Comparison of ENCODE assay signal across 12 mouse cellular contexts in genomic region chr2:74682796-74683195, GRCm38 (mm10). TPM values are rescaled to one million over a fixed set of nuclear protein-coding genes. Genes with fewer than 3 reads are reported as not detected.
DNase-seq lines count a peak whose midpoint lies in the region; ATAC-seq and TF ChIP-seq lines count a peak whose summit lies in the region.
"Had no signal": no experiment of that assay in that cellular context is flagged by ENCODE, and none has a peak within 500 bp of the region (broad histone marks: within the 10 kb centered on the region; RNA-seq: fewer than 3 reads in every experiment).

No protein-coding gene starts in this region.

- ATAC-seq in heart, embryonic 14.5 days (ENCODE audit: insufficient number of reproducible peaks, insufficient read depth, low FRiP score, low read depth), result no peak
- no peak for ATAC-seq in hindbrain, embryonic 15.5 days (ENCODE audit: low FRiP score, low read depth)
- no peak for ATAC-seq in midbrain, embryonic 12.5 days (ENCODE audit: low FRiP score, low read depth)
- ATAC-seq in megakaryocyte-erythroid progenitor cell, adult 5-6 weeks (replicated peaks; ENCODE audit: low FRiP score, low TSS enrichment, poor library complexity, severe bottlenecking), result no peak

- H3K79me2 ChIP-seq in heart, adult 2 months (replicated peaks; ENCODE audit: control insufficient read depth, insufficient read depth, low read length), result no peaks in the 10 kb centered on the region

- no peak for TF ChIP-seq EP300 in heart, adult 2 months (IDR thresholded peaks at IDR 0.05; ENCODE audit: insufficient read depth, low read depth, low read length)

- no peak for TF ChIP-seq POLR2A in heart, adult 2 months (IDR thresholded peaks at IDR 0.05; ENCODE audit: insufficient read depth, low read depth, low read length)

- H3K4me3 ChIP-seq in heart, embryonic 14.5 days (ENCODE audit: control insufficient read depth in 1 of 2, insufficient read depth in 1 of 2, low read depth in 1 of 2, low read length in 2 of 2), result peak overlapping the region in 1 of 2 experiments; percentile 25; a peak in 2 of 4 replicates
- no peak overlapping the region for H3K4me3 ChIP-seq in heart, adult 2 months
- H3K4me3 ChIP-seq in hindbrain, embryonic 15.5 days, result 0 out of 2 replicates have a peak overlapping the region, but pooled peaks have one; percentile 3
- peak overlapping the region; percentile 17 for H3K4me3 ChIP-seq in midbrain, embryonic 12.5 days

- no peaks in the 10 kb centered on the region for H3K36me3 ChIP-seq in heart, embryonic 14.5 days (ENCODE audit: control insufficient read depth, insufficient read depth, low read length)
- no peaks in the 10 kb centered on the region for H3K36me3 ChIP-seq in heart, adult 2 months (ENCODE audit: control insufficient read depth, insufficient read depth, low read length)
- H3K36me3 ChIP-seq in hindbrain, embryonic 15.5 days, result no peaks in the 10 kb centered on the region
- no peaks in the 10 kb centered on the region for H3K36me3 ChIP-seq in midbrain, embryonic 12.5 days

- H3K4me2 ChIP-seq in heart, embryonic 14.5 days (ENCODE audit: low read length), result peak overlapping the region; percentile 48
- H3K4me2 ChIP-seq in hindbrain, embryonic 15.5 days, result peak overlapping the region; percentile 21; the same call in 1 of the 2 replicates
- peak overlapping the region; percentile 18; the same call in 1 of the 2 replicates for H3K4me2 ChIP-seq in midbrain, embryonic 12.5 days (replicated peaks)

- no peaks in the 10 kb centered on the region for H3K9me3 ChIP-seq in heart, embryonic 14.5 days (ENCODE audit: control insufficient read depth, low read length)
- H3K9me3 ChIP-seq in hindbrain, embryonic 15.5 days, result no peaks in the 10 kb centered on the region
- H3K9me3 ChIP-seq in midbrain, embryonic 12.5 days, result no peaks in the 10 kb centered on the region

- no peak for DNase-seq in heart, adult 2 months
- peak; percentile 47 for DNase-seq in ZHBTc4 (ENCODE audit: low read depth, low spot score)
- no peak for DNase-seq in adrenal gland, adult 2 months
- DNase-seq in urinary bladder, postnatal 25 days (ENCODE audit: low spot score), result no peak
- DNase-seq: adrenal gland, postnatal 36 days had no signal

- TF ChIP-seq CTCF in heart, adult 2 months (IDR thresholded peaks at IDR 0.05), result no peak

- peaks cover 99% of the 10 kb centered on the region for H3K27me3 ChIP-seq in heart, embryonic 14.5 days (ENCODE audit: control insufficient read depth, insufficient read depth, low read length)
- H3K27me3 ChIP-seq in heart, adult 2 months (ENCODE audit: control insufficient read depth, insufficient read depth, low read length), result peaks cover 41% of the 10 kb centered on the region
- peaks cover 97% of the 10 kb centered on the region for H3K27me3 ChIP-seq in hindbrain, embryonic 15.5 days
- H3K27me3 ChIP-seq in midbrain, embryonic 12.5 days, result peaks cover 95% of the 10 kb centered on the region

- H3K9ac ChIP-seq in heart, embryonic 14.5 days (ENCODE audit: low read length), result no peak overlapping the region
- no peak overlapping the region for H3K9ac ChIP-seq in heart, adult 2 months (ENCODE audit: low read depth, low read length)
- H3K9ac ChIP-seq in hindbrain, embryonic 15.5 days, result no peak overlapping the region
- H3K9ac ChIP-seq in midbrain, embryonic 12.5 days (replicated peaks), result no peak overlapping the region

- under 1% methylated on average over 41 of the region's 51 CpGs for WGBS in heart, embryonic 14.5 days
- 1% methylated on average over 50 of the region's 51 CpGs for WGBS in heart, adult 2 months
- under 1% methylated on average over 29 of the region's 51 CpGs for WGBS in hindbrain, embryonic 15.5 days
- 1% methylated on average over 51 of the region's 51 CpGs for WGBS in midbrain, embryonic 12.5 days

- intact Hi-C loops in heart, adult 2 months (cut with DNase I), result no loop called here

- H3K4me1 ChIP-seq in heart, embryonic 14.5 days (ENCODE audit: control insufficient read depth in 2 of 2, insufficient read depth in 2 of 2, low read length in 2 of 2), result peaks cover 0 to 14% of the 10 kb centered on the region in 2 experiments; a peak in 1 of 4 replicates
- H3K4me1 ChIP-seq in heart, adult 2 months (ENCODE audit: control insufficient read depth, insufficient read depth, low read length), result no peaks in the 10 kb centered on the region
- H3K4me1 ChIP-seq in hindbrain, embryonic 15.5 days (replicated peaks), result peaks cover 12% of the 10 kb centered on the region
- peaks cover 10% of the 10 kb centered on the region for H3K4me1 ChIP-seq in midbrain, embryonic 12.5 days

- no peak overlapping the region for H3K27ac ChIP-seq in heart, embryonic 14.5 days (replicated peaks in 1 of 2; ENCODE audit: control insufficient read depth in 1 of 2, insufficient read depth in 1 of 2, low read depth in 2 of 2, low read length in 2 of 2)
- H3K27ac ChIP-seq in heart, adult 2 months, result no peak overlapping the region
- H3K27ac ChIP-seq in hindbrain, embryonic 15.5 days (replicated peaks), result no peak overlapping the region
- H3K27ac ChIP-seq in midbrain, embryonic 12.5 days (replicated peaks), result no peak overlapping the region

RNA-seq across cellular contexts. Expression of gene Hoxd11, which starts 3.4 kb away (rescaled TPM):
- not detected in 2 replicates for polyA plus RNA-seq in heart, embryonic 14.5 days (2014; fragmentation: Nextera tagmentation; extraction: Ambion mirVana)
- total RNA-seq in heart, adult 2 months (2021), result not detected
- not detected in 2 replicates for polyA plus RNA-seq in heart, adult 2 months (2012; rRNA removed)
- not detected in 2 replicates for polyA plus RNA-seq in hindbrain, embryonic 15.5 days (2015; fragmentation: Nextera tagmentation; extraction: Ambion mirVana)
- polyA plus RNA-seq in midbrain, embryonic 12.5 days (2016; fragmentation: Nextera tagmentation; extraction: Ambion mirVana), result not detected in 2 replicates
- not detected in 2 replicates for total RNA-seq in megakaryocyte-erythroid progenitor cell, adult 5-6 weeks (2014; fragmentation: Nextera tagmentation)
- not detected in 2 replicates for total RNA-seq in megakaryocyte-erythroid progenitor cell, adult 5-6 weeks (2017)
- total RNA-seq in adrenal gland, adult 2 months (2021), result not detected
- polyA plus RNA-seq in adrenal gland, adult 2 months (2012; rRNA removed), result not detected in 2 replicates
- total RNA-seq: adrenal gland, postnatal 36 days had no signal
- polyA plus RNA-seq: cortical plate, adult 2 months; large intestine, adult 2 months; small intestine, adult 2 months had no signal

RNA-seq across cellular contexts. Expression of gene Hoxd12, which starts 8.0 kb away (rescaled TPM):
- not detected in 2 replicates for polyA plus RNA-seq in heart, embryonic 14.5 days (2014; fragmentation: Nextera tagmentation; extraction: Ambion mirVana)
- total RNA-seq in heart, adult 2 months (2021), result not detected
- not detected in 2 replicates for polyA plus RNA-seq in heart, adult 2 months (2012; rRNA removed)
- polyA plus RNA-seq in hindbrain, embryonic 15.5 days (2015; fragmentation: Nextera tagmentation; extraction: Ambion mirVana), result not detected in 2 replicates
- not detected in 2 replicates for polyA plus RNA-seq in midbrain, embryonic 12.5 days (2016; fragmentation: Nextera tagmentation; extraction: Ambion mirVana)
- not detected in 2 replicates for total RNA-seq in megakaryocyte-erythroid progenitor cell, adult 5-6 weeks (2014; fragmentation: Nextera tagmentation)
- total RNA-seq in megakaryocyte-erythroid progenitor cell, adult 5-6 weeks (2017), result not detected in 2 replicates
- total RNA-seq in adrenal gland, adult 2 months (2021), result not detected
- not detected in 2 replicates for polyA plus RNA-seq in adrenal gland, adult 2 months (2012; rRNA removed)
- total RNA-seq: adrenal gland, postnatal 36 days had no signal
- polyA plus RNA-seq: cortical plate, adult 2 months; large intestine, adult 2 months; small intestine, adult 2 months had no signal

RNA-seq across cellular contexts. Expression of gene Hoxd10, which starts 8.9 kb away (rescaled TPM):
- not detected in 2 replicates for polyA plus RNA-seq in heart, embryonic 14.5 days (2014; fragmentation: Nextera tagmentation; extraction: Ambion mirVana)
- not detected for total RNA-seq in heart, adult 2 months (2021)
- polyA plus RNA-seq in heart, adult 2 months (2012; rRNA removed), result 0.09 TPM in 1 of 2 replicates, not detected in the other
- polyA plus RNA-seq in hindbrain, embryonic 15.5 days (2015; fragmentation: Nextera tagmentation; extraction: Ambion mirVana), result not detected in 2 replicates
- not detected in 2 replicates for polyA plus RNA-seq in midbrain, embryonic 12.5 days (2016; fragmentation: Nextera tagmentation; extraction: Ambion mirVana)
- total RNA-seq in megakaryocyte-erythroid progenitor cell, adult 5-6 weeks (2014; fragmentation: Nextera tagmentation), result not detected in 2 replicates
- total RNA-seq in megakaryocyte-erythroid progenitor cell, adult 5-6 weeks (2017), result 0.65 TPM in 1 of 2 replicates, not detected in the other
- not detected for total RNA-seq in adrenal gland, adult 2 months (2021)
- polyA plus RNA-seq in adrenal gland, adult 2 months (2012; rRNA removed), result not detected in 2 replicates
- total RNA-seq: adrenal gland, postnatal 36 days had no signal
- polyA plus RNA-seq: cortical plate, adult 2 months; large intestine, adult 2 months; small intestine, adult 2 months had no signal

RNA-seq across cellular contexts. Expression of gene Hoxd13, which starts 14.7 kb away (rescaled TPM):
- not detected in 2 replicates for polyA plus RNA-seq in heart, embryonic 14.5 days (2014; fragmentation: Nextera tagmentation; extraction: Ambion mirVana)
- total RNA-seq in heart, adult 2 months (2021), result not detected
- polyA plus RNA-seq in heart, adult 2 months (2012; rRNA removed), result not detected in 2 replicates
- polyA plus RNA-seq in hindbrain, embryonic 15.5 days (2015; fragmentation: Nextera tagmentation; extraction: Ambion mirVana), result not detected in 2 replicates
- 0.21 TPM in 1 of 2 replicates, not detected in the other for polyA plus RNA-seq in midbrain, embryonic 12.5 days (2016; fragmentation: Nextera tagmentation; extraction: Ambion mirVana)
- total RNA-seq in megakaryocyte-erythroid progenitor cell, adult 5-6 weeks (2014; fragmentation: Nextera tagmentation), result not detected in 2 replicates
- not detected in 2 replicates for total RNA-seq in megakaryocyte-erythroid progenitor cell, adult 5-6 weeks (2017)
- not detected for total RNA-seq in adrenal gland, adult 2 months (2021)
- not detected in 2 replicates for polyA plus RNA-seq in adrenal gland, adult 2 months (2012; rRNA removed)
- total RNA-seq: adrenal gland, postnatal 36 days had no signal
- polyA plus RNA-seq: cortical plate, adult 2 months; large intestine, adult 2 months; small intestine, adult 2 months had no signal

RNA-seq across cellular contexts. Expression of gene Hoxd9, which starts 14.7 kb away (rescaled TPM):
- polyA plus RNA-seq in heart, embryonic 14.5 days (2014; fragmentation: Nextera tagmentation; extraction: Ambion mirVana), result 0.22 TPM in 1 of 2 replicates, not detected in the other
- under 1 TPM; 0.16 to 0.29 TPM for total RNA-seq in heart, adult 2 months (2021)
- polyA plus RNA-seq in heart, adult 2 months (2012; rRNA removed), result 0.10 and 0.12 TPM in 2 replicates
- not detected in 2 replicates for polyA plus RNA-seq in hindbrain, embryonic 15.5 days (2015; fragmentation: Nextera tagmentation; extraction: Ambion mirVana)
- polyA plus RNA-seq in midbrain, embryonic 12.5 days (2016; fragmentation: Nextera tagmentation; extraction: Ambion mirVana), result not detected in 2 replicates
- not detected in 2 replicates for total RNA-seq in megakaryocyte-erythroid progenitor cell, adult 5-6 weeks (2014; fragmentation: Nextera tagmentation)
- not detected in 2 replicates for total RNA-seq in megakaryocyte-erythroid progenitor cell, adult 5-6 weeks (2017)
- total RNA-seq in adrenal gland, adult 2 months (2021), result 1 to 10 TPM; 3.3 to 7.8 TPM
- polyA plus RNA-seq in adrenal gland, adult 2 months (2012; rRNA removed), result 6.5 and 9.0 TPM in 2 replicates
- polyA plus RNA-seq: cortical plate, adult 2 months had no signal
